Mouse (Mus musculus): ENCODE measurements at regions not wholly inside any gene's neighbourhood (a gene's known extent, or its start where the extent isn't known, plus 50 kb on each side); places are given as distances from the start of the nearest gene placed in this dataset.

- DNase-seq (ENCODE audit: extremely low read depth, low read depth, low spot score) = peak; percentile 26
These were observed 70.5 kb downstream of the Tmx1 start for GRCm38 (mm10) chr12:70523379-70523778.

GRCm38 (mm10) chr12:70524703-70525102, 71.8 kb downstream of the Tmx1 start:
- DNase-seq (ENCODE audit: extremely low read depth, low read depth, low spot score) = peak; percentile 68

DNA sequence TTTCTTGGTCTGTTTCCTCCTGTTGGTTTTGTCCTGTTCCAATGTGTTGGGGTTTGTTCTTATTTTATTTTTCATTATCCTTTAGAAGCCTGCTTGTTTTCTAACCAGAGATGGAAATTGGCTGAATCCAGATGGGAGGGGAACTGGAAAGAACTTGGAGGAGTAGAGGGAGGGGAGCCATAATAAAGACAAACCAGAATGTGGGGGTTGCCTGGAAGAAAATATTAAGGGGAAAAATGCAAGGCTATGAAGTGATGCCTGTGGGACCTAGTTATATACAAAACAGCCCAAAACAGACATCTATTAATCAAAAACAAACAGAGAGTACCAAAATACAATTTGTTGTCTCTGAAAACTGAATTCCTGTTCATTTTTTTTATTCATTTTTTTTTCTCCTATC, 78.8 kb downstream of the Tmx1 start:
- DNase-seq (ENCODE audit: extremely low read depth, low read depth, low spot score) = no peak

DNA sequence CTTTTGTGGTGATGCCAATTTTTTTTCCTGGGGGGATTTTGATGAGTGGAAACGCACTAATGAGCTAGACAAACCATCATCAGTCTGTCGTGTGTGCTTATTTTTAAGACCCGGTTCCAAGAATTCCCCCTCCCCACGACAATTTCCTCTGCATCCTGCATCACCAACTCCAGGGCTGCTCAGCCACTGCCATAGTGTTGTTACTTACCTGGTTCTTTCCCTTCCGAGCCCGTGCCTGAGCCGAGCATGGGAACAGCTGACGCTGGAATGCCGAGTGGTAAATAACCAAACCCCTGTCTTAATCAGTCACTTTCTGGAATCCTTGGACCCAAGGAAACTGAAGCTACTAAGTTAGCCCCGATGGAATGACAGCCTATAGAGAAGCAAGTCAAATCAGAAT, 79.3 kb downstream of the Tmx1 start:
- no peak for DNase-seq (ENCODE audit: extremely low read depth, low read depth, low spot score)

DNA sequence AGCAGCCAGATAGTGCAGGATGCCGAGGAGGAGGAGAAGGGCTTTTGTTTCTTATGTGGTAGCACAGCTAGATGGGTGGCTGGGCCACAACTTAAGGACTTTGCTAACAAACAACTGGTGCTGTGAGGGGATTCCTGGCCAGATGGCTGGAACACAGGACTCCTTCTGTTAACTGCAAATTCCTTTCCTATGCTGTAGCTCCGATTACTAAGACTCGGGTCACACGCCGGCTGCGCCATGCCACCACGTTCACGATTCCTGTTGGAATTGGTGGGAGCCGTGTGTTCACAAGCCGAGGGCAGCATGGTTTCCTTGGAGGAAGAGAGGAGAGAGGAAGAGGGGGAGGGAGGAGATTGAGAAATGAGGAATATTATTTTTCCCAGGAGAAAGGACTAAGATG, 79.9 kb downstream of the Tmx1 start:
- no peak for DNase-seq (ENCODE audit: extremely low read depth, low read depth, low spot score)

DNA sequence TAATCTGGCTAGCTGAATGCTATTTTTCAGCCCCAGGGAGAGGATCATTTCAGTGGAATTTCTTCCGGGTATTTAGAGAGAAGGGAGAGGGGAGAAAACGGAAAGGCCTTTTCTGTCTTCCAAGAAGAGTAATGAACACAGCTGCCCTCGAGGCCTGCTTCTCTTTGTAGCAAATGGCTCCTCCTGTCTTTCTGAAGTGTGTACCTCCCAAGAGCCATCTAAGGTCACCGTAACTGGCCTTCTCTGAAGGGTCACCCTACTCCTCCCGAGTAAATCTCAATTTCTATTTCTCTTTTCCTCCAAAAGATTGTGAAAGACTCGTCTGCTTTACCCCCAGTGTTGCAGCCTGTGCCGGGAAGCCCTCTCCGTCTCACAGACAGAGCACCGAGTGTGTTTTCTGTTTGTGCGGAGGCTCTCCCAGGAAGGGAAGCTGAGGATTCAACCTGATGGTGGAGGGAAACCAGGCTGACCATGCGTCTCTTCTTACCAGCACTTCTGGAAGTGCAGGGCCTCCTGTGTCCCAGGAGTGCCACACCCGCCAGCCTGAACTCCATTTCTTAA, 80.6 kb downstream of the Tmx1 start:
- DNase-seq (ENCODE audit: extremely low read depth, low read depth, low spot score) = no peak

DNA sequence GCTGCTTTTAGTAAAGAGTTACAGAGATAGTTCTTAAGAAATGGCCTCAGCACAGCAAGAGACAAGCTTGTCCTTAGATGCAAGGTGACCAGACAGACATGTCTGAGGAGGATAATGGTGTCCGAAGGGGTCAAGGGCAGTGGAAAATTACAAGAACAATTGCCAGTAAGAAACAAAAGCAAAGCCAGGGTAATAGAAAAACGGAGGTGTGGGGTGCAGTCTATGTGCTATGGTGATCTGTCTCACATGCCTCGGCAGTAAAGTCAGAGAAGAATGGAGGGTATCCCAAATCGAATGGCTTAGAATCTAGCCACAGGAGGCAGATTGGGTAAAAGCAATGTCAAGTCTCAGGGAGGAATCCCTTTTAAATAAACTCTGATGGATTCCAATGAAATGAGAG, 86.2 kb downstream of the Tmx1 start:
- no peak for DNase-seq (ENCODE audit: extremely low read depth, low read depth, low spot score)

DNA sequence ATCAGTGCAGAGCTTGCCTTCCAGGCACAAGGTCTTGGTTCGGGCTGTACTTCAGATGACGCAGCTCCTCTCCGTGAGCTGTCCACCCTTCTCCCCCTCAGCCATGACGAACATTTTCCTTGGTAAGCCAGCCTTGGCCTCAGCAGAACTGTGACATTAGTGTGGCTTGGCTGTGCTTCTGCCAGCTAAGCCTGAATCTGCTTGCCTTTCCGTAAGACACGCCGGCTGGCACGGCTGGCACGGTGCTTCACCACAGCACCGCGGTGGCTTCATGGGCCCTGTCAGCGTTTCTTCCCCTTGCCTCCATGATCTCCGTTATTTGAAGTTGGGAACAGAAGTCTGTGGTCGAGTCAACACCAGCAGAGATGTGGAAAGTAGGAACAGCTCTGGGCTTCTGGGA, 87.0 kb downstream of the Tmx1 start:
- DNase-seq (ENCODE audit: extremely low read depth, low read depth, low spot score) = no peak

DNA sequence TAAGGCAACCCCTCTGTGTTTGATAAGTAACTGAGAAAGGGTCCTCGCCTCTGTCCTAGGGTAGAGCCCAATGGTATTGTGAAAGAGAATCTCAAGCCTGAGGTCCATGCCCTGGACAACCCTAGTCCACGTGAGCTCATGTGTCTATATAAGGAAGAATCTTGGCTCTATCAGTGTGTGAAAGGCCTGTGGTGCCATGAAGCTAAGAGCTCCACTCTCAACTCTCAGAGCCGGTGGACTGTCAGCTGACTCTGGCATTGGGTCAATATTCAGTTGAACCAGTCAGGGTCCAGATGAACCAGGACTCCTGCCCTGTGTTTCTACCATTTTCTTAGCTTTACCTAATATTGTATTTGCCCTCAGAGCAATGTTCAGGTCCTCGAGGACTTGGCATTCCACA, 88.5 kb downstream of the Tmx1 start:
- no peak for DNase-seq (ENCODE audit: extremely low read depth, low read depth, low spot score)

- no peak for DNase-seq (ENCODE audit: extremely low read depth, low read depth, low spot score)
These were observed 90.4 kb downstream of the Tmx1 start for GRCm38 (mm10) chr12:70543299-70543698.

DNA sequence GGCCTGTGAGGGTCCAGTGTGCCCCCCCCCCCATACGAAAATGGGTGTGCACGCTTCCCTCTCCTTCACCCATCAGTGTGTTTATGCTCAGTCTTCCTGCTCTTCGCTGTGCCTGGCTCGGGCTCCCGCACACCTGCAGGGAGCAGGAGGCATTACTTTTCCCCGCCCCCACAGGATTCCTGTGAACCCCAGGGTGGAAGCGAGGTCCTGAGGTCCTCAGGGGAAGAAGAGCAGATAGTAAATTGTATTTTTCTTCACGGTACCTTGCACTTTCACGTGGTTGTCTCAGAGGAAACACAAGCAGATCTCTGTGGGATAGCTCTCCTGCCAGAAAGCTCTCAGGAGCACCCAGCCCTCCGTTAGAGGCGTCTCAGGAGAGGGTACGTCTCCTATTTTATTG, 91.4 kb downstream of the Tmx1 start:
- no peak for DNase-seq (ENCODE audit: extremely low read depth, low read depth, low spot score)

GRCm38 (mm10) chr12:70544850-70545510, 92.1 kb downstream of the Tmx1 start:
- DNase-seq (ENCODE audit: extremely low read depth, low read depth, low spot score) = peak; percentile 99

DNA sequence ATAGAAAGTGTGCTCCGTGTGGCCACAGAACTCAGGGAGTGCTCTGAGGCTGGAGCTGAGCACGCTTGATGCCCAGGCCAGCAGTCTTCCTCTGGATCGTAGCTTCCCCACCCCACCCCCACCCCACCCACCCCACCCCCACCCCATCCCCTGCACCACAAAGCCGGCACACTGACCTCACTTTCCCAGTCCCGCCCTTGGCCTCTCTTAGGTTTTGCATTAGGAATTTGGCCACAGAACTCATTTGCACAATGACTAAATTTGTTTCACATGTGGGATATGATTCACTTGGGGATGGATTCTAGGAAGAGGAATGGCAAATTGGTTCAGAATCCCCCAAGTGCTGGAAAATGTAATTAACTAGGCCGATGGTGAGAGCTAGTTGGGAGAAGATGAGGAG, 94.3 kb downstream of the Tmx1 start:
- DNase-seq (ENCODE audit: extremely low read depth, low read depth, low spot score) = no peak

DNA sequence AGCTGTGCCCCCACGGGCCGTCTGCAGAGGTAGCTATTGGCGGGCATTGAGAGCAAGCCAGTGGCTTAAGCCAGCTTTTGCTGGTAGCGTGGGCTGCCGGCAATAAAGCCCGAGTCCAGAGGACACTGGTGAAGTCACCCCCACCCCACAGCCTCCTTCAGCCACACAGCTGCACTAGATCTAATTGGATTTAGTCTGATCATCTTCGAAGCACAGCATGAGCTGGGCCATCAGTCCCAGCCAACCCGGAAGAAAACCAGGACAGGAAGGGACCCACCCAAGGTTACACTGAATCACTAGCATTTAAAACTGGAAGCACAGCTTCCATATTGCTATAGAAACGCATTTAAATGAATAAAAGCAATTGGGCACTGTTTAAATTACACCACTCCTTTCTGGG, 96.4 kb downstream of the Tmx1 start:
- DNase-seq (ENCODE audit: extremely low read depth, low read depth, low spot score) = no peak

GRCm38 (mm10) chr12:70553866-70554265, 101.0 kb downstream of the Tmx1 start:
- no peak for DNase-seq (ENCODE audit: extremely low read depth, low read depth, low spot score)

DNA sequence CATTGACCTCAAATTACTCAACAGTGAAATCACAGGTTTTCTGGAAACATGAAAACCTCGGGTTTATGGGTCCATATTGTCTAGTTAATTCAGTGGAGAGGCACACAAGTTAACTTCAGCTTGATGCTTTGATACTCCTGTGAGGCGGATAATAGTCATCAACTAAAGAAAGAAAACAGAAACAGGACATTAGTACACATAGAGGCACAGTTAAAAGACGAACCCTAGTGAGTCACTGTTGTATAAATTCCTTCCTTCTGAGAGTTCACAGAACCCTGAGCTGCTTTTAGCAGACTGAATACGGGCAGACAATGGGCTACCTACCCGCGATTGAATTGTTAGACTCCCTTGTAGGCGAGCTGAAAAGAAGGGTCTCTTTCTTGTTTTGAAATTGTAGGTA, 101.7 kb downstream of the Tmx1 start:
- no peak for DNase-seq (ENCODE audit: extremely low read depth, low read depth, low spot score)

- DNase-seq (ENCODE audit: extremely low read depth, low read depth, low spot score) = peak; percentile 80
These were observed 102.8 kb downstream of the Tmx1 start for GRCm38 (mm10) chr12:70555723-70556122.

DNA sequence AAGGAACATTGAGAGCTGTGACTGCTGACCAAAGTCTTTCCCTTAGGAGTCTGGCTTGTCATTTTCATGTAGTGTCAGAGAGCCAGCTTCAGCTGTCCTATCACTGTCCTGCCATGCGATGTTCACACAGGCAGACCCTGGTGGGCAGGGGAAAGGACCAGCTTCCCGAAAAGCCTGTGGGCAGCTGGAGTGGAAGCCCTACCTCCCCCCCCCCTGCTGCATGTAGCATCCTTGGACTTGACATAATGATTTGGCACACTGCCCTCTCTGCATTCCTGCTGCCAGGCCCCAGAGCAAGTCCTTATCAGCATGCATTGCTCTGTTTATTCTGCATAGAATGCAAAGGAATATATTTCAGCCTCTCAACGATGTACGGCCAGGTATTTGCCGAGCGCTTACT, 103.9 kb downstream of the Tmx1 start:
- DNase-seq (ENCODE audit: extremely low read depth, low read depth, low spot score) = no peak

DNA sequence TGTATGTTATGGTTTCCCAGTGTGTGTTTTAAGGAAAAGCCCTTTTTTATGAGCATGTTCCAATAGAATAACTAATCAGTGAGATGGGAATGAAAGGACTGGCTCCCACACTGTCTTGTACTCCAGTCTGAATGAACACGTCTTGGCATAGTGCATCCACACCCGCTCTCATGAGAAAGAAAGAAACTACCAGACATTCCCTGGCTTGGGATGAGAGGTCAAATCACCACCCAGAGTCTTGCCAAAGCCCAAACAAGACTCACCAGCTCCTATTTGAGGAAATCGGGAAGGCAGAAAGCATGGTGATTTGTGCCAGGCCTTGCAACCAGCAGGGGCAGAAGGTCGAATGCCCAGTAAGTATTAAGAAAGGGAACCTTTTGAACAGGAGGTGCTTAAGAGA, 110.6 kb downstream of the Tmx1 start:
- no peak for DNase-seq (ENCODE audit: extremely low read depth, low read depth, low spot score)

DNA sequence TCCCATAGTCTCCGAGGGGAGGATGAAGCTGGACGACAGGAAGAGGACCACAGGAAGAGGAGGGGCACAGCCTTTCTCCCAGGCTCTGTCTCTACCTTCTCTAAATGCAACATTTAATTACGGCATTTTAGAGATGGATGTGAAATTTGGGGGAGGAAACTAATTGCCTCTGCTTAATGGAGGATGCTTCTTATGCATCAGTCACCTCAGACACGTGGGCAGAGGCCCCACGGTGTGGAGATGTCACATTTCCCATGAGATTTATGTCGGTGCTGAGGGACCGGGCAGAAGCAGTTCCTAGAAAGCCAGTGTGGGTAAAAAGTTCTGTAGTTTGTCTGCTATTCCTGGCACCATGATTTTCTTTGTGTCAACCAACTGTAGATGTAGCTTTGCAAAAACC, 122.8 kb downstream of the Tmx1 start:
- DNase-seq (ENCODE audit: extremely low read depth, low read depth, low spot score) = no peak

DNA sequence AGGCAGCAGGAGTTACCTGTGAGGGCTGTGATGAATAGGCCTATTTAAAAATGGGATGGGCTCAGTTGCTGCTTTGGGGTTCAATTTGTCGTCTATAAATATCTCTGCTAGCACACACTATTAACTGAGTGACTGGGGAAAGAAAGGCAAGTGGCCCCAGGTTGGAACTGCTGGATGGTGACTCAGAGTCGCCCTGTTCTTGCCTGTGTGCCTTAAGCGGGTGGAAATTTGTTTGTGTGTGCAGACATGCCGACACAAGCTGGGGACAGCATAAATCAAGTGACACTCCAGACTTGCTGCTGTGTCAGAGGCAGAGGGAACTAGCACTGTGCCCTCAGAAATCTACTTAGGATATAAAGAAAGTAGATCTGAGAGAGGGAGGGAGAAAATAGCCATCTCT, 124.9 kb downstream of the Tmx1 start:
- DNase-seq (ENCODE audit: extremely low read depth, low read depth, low spot score) = no peak

- no peak for DNase-seq (ENCODE audit: extremely low read depth, low read depth, low spot score)
These were observed 126.5 kb downstream of the Tmx1 start for GRCm38 (mm10) chr12:70579328-70579905.

DNA sequence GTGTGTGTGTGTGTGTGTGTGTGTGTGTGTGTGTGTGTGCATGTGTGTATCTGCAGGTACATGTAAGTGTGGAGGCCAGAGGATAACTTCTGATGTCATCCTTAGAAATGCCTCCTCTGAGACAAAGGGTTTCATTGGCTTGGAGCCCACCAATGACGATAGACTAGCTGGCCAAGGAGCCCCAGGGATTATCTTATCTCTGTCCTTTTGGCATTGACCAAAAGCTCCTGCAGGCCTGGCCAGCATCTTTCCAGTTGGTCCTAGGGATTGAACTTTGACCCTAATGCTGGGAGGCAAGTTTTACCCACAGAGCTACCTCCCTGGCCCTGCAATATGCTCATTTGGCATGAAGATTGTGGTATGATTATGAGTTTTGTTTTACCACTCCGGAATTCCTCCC, 133.3 kb downstream of the Tmx1 start:
- DNase-seq (ENCODE audit: extremely low read depth, low read depth, low spot score) = no peak

Measured in fat pad, adult 2 months (tissue).